Mouse (Mus musculus) CD4-positive helper T cell, adult 2 months (primary cell): ENCODE results near the gene Chrna5.

ENCODE experiments used
- DNase-seq: peaks from one replicate; pipeline ENCODE4 v3.0.0-alpha.2; 2012; ENCODE audit warnings: low read depth, missing footprints, low spot score

Chrna5 gene

DNA sequence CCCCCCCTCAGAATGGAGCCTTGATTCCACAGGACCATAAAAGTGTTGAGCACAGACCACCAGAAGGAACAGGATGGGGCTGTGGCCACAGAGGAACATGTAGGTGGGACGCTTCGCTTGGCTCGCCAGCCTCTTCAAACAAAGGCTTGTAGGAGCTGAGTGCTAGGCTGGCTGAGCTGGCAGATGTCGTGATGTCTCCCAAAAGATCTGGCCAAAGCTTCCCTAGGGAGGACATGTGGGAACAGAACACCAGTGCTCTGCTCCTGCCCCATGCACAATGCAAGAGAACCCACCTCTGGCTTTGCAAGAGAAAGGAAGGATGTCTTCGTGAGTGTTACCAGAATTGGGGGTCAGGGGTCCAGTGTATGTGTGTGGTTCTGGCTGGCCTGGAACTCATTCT lies 42.6 kb downstream of the Chrna5 start:
- no peak for DNase-seq

GRCm38 (mm10) chr9:55023902-55024583 lies 43.4 kb downstream of the Chrna5 start:
- DNase-seq, result peak; percentile 56

DNA sequence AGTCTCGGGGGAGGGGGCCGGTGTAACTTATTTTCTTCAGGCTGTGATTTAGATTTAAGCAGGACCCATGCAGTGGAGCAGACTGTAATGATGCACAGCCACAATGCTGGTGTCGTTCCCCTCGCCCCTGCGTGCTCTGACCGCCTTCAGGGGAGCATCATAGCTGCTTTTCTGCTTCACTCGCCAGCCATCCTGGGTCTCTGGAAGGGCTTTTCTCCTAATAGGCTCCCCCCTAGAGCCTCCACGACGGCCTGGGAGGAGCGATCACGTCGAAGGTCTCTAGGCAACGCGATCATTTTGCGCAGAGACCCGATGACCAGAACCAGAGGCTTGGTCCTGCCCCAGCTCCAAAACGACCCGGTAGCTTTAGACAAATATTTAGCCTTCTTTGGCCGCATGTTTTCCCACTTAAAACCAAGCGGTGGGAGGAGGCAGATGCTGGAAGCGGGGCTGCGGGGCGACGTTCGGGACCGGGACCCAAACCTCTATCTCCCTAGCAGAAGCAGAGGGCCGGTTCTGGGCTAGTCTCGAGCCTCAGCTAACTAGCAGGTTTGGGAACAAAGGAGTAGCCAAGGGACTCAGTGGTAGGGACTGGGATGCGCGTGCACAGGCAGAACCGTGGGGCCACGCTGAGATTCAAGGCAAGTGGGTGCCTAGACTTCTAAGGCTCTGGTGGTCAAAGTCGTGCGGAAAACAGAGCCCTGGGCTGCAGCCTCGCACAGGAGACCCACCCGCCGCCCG lies 45.0 kb downstream of the Chrna5 start:
- no peak for DNase-seq

DNA sequence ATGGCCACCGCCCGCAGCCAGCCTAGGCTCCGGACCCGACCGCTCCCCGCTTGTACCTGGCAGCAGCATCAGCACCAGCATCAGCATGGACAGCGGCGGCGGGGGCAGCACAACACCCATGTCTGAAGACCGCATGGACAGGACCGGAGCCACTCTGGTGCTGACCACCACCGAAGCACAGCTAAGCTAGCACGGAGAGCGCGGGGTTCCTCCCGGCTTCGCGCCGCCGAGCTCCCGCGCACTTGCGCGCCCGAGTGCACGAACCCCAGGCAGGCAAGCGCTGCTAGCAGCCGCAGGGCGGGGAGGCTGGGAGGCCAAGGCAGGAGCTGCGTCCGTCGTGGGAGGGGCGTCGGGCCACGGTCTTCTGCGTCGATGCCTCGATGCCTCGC lies 45.6 kb downstream of the Chrna5 start, which contains the start of gene Chrna3:
Gene Chrna3, minus strand, starts transcription at position 288 of the 389 bp plus-strand sequence.
- DNase-seq, result peak; percentile 2

GRCm38 (mm10) chr9:55031435-55032167 lies 50.9 kb downstream of the Chrna5 start:
- no peak for DNase-seq

DNA sequence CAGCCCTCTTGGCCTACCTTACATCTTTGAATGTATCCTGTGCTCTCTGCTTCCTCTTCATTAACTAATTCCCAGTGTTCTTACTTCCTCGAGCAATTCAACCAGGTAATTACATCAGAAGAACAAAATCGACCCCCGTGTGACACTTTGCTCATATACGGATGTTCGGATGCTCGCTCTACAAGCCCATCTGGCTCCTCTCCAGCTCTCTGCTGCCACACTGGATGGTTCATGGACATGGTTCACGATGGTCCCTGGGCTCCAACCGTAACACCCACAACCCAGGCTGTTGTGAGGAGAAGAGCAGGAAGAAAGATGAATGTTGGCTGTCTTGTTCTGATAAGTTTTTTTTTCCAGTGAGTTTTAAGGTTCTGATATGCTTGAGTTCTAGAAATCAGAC lies 58.3 kb downstream of the Chrna5 start:
- no peak for DNase-seq

DNA sequence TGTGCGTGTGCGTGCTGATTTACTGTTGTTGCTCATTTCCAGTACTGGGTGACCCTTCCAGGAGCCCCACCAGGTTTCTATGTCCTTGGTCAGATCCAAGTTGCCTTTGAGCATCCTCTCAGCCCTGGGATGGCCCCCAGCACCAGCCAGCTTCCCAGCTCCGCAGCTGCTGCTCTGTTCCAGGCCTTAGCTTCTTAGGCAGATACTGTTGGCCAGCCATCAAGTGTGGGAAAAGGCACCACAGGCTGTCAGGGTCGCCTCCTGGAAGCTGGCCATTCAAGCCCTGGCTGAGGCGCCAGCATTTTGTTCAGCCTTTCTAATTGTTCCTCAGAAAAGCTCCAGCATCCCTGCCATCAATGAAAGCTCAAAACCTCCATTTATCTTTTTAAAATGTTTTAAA lies 59.3 kb downstream of the Chrna5 start:
- DNase-seq, result no peak

- DNase-seq, result no peak
Measured at GRCm38 (mm10) chr9:55041389-55041788, 60.7 kb downstream of the Chrna5 start.

- DNase-seq, result no peak
Measured at GRCm38 (mm10) chr9:55043688-55044087, 63.0 kb downstream of the Chrna5 start.

DNA sequence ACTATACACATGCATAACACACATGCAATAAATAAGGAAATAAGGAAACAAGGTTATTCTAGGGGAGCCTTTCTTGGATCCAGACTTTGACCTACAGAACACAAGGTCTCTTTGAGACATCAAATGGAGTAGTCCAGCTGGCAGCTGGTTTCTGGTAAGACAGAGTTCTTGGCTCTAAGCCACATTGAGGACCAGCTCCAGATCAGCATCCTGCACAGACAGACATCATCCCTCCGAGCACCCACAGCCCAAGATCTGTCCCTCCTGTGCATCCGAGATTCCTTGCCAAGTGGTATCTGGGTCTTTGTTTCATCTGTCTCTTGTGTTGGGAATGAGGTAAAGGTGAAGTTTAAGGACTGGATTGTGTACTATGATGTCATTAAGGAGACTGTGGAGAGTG lies 64.3 kb downstream of the Chrna5 start:
- DNase-seq, result no peak

DNA sequence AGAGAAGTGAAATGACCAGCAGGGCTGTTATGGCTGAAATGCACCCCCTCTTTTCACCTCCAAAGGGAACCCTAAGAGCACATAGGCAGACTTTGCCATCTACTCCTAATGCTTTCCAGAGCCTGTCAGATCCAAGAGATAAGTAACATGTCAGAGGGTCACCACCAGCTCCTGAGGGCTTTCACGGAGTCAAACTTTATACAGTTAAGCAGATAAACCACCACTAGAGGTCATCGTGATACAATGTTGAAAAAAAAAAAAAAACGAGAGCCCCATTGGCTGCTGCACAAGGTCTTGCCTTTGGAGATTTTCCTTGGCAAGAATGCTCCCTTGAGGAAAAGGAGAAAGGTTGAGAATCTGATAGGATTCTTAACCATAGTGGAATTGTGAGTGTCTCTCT lies 66.1 kb downstream of the Chrna5 start:
- DNase-seq, result peak; percentile 12

DNA sequence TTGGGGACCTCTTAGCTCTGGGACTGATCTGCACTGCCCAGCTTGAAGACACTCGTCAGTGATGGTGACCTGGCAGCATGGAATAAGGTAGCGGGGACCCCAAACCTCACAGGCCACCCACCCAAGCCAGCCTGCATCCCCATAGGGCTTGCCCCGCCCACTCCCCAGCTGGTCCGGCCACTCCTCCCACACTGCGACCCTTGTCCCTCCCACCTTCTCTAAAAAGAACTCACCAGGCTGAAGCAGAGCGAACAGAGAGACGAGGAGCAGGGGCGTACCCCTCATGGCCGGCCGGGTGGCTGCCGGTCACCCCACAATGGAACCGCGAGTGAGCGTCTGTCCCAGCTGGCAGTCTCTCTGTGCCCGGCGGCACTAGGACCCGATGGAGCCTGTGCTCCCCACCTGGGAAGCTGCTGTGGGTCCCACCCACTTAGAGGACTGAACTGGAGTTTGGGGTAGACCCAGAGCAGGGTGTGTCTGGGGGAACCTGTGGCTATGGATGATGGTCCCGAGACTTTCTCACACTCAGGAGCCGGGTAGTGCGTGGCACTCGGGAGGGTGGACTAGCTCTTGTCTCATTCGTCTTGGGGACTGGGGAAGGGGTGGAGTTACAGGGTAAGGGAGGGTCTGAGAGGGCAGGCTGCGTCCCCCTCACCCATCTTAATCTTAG lies 67.7 kb downstream of the Chrna5 start, which contains the start of gene Chrnb4:
Gene Chrnb4, minus strand, starts transcription at position 569 of the 670 bp plus-strand sequence.
- DNase-seq, result no peak

DNA sequence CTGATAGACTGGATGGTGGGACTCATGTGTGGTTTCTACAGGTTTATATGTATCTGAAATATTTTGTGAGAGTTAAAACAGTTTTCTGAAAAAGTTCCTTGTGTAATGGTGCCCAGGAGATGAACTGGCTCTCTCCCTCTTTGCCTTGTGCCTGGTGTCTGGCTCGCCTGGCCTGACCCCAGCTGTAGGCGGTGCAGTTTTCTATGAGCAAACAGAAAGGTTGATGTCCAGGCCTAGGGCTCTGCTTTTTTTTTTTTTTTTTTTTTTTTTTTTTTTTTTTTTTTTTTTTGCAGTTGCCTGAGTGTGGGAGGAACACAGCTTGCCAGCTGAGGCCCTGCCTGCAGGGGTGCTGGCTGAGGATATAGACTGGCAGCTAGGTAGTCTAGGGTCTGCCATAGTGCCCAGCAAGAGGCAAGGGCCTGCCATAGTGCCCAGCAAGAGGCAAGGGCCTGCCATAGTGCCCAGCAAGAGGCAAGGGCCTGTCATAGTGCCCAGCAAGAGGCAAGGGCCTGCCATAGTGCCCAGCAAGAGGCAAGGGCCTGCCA lies 74.8 kb downstream of the Chrna5 start:
- DNase-seq, result no peak
